Mouse (Mus musculus) erythroblast, embryonic 14.5 days (primary cell): ENCODE data around the gene Prkag2. TPM values are rescaled to one million over a fixed set of nuclear protein-coding genes. Genes with fewer than 3 reads are reported as not detected.

Source experiments
- H3K27me3 ChIP-seq: 2 replicates; pipeline ENCODE4 v1.6.1; 2012; ENCODE audit warnings: inconsistent platforms; ENCODE audit not compliant: control insufficient read depth
- H3K36me3 ChIP-seq: 2 replicates; pipeline ENCODE4 v1.6.1; 2012; ENCODE audit warnings: mild to moderate bottlenecking, inconsistent platforms; ENCODE audit not compliant: control insufficient read depth
- H3K4me1 ChIP-seq: 2 replicates; pipeline ENCODE4 v1.6.1; 2012; ENCODE audit warnings: inconsistent platforms; ENCODE audit not compliant: control insufficient read depth
- H3K4me3 ChIP-seq: replicated peaks from 2 replicates; pipeline ENCODE3; 2012; ENCODE audit warnings: moderate library complexity, mild to moderate bottlenecking, inconsistent platforms
- H3K9me3 ChIP-seq: 2 replicates; pipeline ENCODE4 v1.6.1; 2012; ENCODE audit warnings: low read length, inconsistent platforms, mixed read lengths; ENCODE audit not compliant: control insufficient read depth
- GATA1 ChIP-seq: IDR thresholded peaks from 2 replicates; pipeline ENCODE4 v1.6.1; 2012; ENCODE audit warnings: low read length, inconsistent platforms, mixed read lengths
- TAL1 ChIP-seq: IDR thresholded peaks from 3 replicates; pipeline ENCODE4 v1.6.1; 2012; ENCODE audit warnings: low read length, inconsistent platforms, mixed read lengths
- polyA plus RNA-seq: library from polyadenylated mRNA; stranded (reverse); fragments of >175 nt; gene quantifications from 2 replicates; pipeline ENCODE4 v1.2.3, GENCODE M21; 2012

Gene Prkag2
- polyA plus RNA-seq, 1 experiment: 0.07 TPM

DNA sequence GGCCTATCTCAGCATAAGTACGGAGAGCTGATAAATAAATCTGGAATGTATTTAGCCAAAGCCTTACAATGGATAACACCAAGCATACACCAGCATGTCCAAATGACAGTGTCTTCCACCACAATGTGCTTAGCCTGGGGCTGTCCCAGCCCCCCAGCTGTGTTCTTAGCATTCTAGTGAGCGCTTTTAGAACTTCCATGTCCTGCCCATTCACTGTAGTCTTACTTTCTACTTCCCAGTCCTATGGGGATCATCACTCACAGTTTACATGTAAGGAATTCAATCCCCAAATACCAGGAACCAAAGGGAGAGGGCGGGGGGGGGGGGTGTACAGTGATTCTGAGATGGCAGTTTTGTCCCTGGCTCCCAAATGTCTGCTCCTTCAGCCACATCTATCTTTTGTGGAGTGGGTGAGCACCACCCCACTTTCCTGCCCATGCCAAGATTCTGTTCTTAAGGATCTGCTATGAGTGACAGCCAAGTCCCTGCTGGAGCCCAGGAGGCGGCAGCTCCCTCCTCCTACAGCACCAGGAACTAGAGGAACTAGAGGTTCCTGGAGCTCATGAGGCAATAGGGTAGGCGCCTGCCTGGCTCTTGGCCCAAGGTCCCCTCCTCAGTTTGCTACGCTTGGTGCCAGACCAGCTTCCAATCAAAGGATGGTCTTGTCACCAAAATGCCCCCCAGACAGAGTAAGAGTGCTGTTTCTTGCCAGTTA, 11.0 kb downstream of the Prkag2 start:
- Histone ChIP-seq H3K4me1 (no peaks in the 10 kb centered on the region), H3K9me3 (no peaks in the 10 kb centered on the region), H3K4me3 (no peak overlapping the region), H3K27me3 (no peaks in the 10 kb centered on the region), H3K36me3 (no peaks in the 10 kb centered on the region)
- TF ChIP-seq TAL1: no peak

DNA sequence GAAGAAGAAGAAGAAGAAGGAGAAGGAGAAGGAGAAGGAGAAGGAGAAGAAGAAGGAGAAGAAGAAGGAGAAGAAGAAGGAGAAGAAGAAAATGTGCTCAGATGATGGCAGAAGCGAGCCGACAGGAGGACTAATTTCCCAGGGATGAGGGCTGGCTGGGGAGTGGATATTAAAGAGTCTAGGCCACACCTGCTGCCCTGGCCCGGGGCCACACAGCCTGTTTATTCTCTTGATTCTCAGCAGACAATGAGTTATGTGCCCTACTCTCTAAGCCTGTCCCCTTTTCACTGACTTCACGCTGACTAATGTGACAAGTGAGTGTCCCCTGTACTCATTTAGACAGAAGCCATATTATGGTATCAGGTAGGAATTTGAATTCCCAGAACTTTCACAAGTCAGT, 11.8 kb downstream of the Prkag2 start:
- Histone ChIP-seq H3K4me1 (no peaks in the 10 kb centered on the region), H3K27me3 (no peaks in the 10 kb centered on the region), H3K4me3 (no peak overlapping the region), H3K36me3 (no peaks in the 10 kb centered on the region), H3K9me3 (no peaks in the 10 kb centered on the region)
- TF ChIP-seq TAL1 (no peak), GATA1 (no peak)

DNA sequence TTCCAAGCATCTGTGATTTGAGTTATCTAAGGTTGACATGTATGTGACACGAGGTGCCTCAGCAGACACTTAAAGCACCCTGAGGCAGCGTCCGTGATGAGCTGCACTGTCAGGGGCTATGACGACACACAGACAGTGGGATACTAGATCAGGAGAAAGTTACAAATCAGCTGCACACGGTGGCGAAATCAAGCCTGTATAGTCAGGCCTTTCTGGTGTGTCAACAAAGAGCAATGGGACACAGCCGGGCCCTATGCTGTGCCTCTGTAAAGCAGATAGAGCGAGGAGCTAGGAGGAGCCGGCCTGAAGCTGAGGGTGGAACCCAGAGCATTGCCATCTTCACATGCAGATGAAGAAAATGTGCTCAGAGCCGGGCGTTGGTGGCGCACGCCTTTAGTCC, 12.3 kb downstream of the Prkag2 start:
- Histone ChIP-seq H3K4me1 (no peaks in the 10 kb centered on the region), H3K4me3 (no peak overlapping the region), H3K36me3 (no peaks in the 10 kb centered on the region), H3K27me3 (no peaks in the 10 kb centered on the region), H3K9me3 (no peaks in the 10 kb centered on the region)
- TF ChIP-seq TAL1 (no peak), GATA1 (no peak)

DNA sequence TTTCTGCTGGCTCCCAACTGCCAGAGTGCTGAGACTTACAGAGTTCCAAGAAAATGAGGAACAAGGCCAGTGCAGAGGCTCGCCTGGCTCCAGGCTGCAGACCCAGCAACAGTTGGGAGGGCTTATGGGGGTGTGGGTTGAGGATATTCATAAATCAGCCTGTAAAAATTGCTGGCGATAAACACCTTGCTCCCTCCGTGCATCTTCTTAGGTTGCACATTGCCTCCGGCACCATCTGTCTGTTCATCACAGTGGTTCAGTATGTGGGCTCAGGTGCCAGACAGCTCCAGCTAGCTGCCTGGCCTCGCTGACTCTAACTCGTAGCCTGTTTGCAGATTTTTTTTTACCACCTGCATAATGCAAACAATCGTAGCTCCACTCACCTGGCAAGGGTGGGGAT, 13.4 kb downstream of the Prkag2 start:
- Histone ChIP-seq H3K27me3 (no peaks in the 10 kb centered on the region), H3K4me1 (no peaks in the 10 kb centered on the region), H3K9me3 (no peaks in the 10 kb centered on the region), H3K4me3 (no peak overlapping the region), H3K36me3 (no peaks in the 10 kb centered on the region)
- no peak for TF ChIP-seq GATA1
- TF ChIP-seq TAL1: no peak

DNA sequence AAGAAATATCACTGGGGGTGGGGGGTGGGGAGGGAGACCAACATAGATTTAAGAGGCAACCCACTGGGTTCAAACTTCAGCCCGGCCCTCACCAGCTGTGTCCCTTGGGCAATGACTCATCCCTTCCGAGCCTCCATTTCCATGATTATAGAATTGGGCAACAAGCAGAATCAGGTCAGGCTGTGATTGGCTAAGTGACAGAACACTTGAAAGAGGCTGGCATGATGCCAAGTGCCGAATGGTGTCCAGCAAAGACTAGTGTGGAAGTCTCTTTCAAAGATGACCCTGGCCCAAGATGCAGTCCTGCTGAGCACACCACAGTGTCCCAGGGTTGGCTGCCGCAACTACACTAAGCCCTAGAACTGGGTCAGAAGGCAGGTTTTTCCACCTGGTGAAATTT, 14.2 kb downstream of the Prkag2 start:
- no peaks in the 10 kb centered on the region for H3K36me3 ChIP-seq
- TF ChIP-seq TAL1 (no peak), GATA1 (no peak)

DNA sequence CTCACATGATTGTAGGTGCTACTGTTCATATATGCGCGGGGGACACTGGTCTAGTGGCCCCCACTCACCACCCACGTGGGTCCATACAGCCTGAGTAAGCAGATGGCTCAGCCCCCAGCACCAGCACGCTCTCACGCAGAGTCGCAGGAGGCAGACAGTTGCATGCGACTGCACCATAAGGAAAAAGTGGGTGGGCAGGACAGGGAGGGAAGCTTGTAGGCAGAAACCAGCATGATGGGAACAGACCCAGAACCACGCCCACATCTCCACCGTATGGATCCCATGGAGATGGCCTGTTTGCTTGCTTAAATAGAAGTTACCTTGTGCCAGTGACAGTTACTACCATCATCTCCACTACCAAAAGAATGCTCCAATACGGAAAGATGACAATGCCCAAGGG, 15.3 kb downstream of the Prkag2 start:
- no peaks in the 10 kb centered on the region for H3K36me3 ChIP-seq
- H3K4me1 ChIP-seq: no peaks in the 10 kb centered on the region
- H3K27me3 ChIP-seq: no peaks in the 10 kb centered on the region
- H3K4me3 ChIP-seq: no peak overlapping the region
- no peaks in the 10 kb centered on the region for H3K9me3 ChIP-seq
- TF ChIP-seq GATA1 (no peak), TAL1 (no peak)

More for the DNA sequence above, 14.2 kb downstream of the Prkag2 start:
- H3K4me1 ChIP-seq: no peaks in the 10 kb centered on the region
- no peaks in the 10 kb centered on the region for H3K27me3 ChIP-seq
- H3K9me3 ChIP-seq: no peaks in the 10 kb centered on the region
- H3K4me3 ChIP-seq: no peak overlapping the region

DNA sequence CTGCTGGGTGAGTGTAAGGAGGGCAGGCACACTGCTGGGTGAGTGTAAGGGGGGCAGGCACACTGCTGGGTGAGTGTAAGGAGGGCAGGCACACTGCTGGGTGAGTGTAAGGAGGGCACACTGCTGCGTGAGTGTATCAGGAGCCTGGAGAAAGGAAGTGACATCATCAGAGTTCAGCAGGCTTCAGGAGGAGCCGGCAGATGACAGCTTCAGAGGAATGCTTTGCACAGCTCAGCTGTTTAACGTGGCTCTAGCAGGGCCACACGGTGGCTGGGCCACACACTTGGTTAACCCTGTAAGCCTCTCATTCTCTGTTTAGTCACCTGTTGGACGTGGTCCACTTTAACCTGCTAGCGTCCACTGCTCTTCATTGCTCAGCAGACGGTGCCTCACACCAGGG, 16.6 kb downstream of the Prkag2 start:
- Histone ChIP-seq H3K9me3 (no peaks in the 10 kb centered on the region), H3K4me3 (no peak overlapping the region), H3K36me3 (no peaks in the 10 kb centered on the region), H3K27me3 (no peaks in the 10 kb centered on the region), H3K4me1 (no peaks in the 10 kb centered on the region)
- TF ChIP-seq GATA1 (no peak), TAL1 (no peak)

DNA sequence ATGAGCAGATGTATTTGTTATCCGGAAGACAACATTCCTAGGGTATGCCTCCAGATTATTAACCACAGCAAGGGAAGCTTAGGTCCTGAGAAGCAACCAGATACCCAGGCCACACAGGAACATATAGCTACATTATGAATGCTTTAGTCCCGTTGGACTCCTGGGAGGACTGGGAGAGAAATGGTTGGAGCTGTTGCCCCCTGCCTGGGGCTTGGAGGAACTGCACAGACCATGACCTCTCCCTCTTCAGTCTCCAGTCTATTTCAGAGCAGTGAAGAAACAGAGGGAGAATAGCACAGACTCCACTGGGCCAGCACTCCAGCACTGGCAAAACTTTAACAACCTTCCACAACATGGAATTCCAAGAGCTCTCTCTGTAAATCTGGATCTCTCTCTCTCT, 17.9 kb downstream of the Prkag2 start:
- Histone ChIP-seq H3K36me3 (no peaks in the 10 kb centered on the region), H3K9me3 (no peaks in the 10 kb centered on the region), H3K4me3 (no peak overlapping the region), H3K27me3 (no peaks in the 10 kb centered on the region), H3K4me1 (no peaks in the 10 kb centered on the region)
- TF ChIP-seq GATA1: no peak
- TF ChIP-seq TAL1: no peak

DNA sequence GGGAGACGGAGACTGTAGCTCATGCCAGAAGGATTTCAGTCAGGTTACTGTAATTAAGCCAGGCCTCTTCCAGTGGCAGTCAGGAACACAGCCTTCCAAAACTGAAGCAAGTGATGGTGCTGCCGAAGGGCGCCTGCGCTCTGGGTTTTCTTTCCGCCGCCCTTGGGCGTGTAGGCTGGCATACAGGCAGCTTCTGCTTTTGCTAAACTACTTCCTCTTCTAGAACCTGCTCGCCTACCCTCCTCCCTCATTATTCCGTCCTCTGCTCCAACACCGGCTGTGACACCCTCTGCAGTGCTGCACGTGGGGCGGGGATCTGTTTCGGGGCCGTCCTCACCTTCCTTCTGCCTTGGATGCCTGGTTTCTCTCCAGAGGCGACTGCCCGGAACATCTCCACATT, 18.9 kb downstream of the Prkag2 start:
- Histone ChIP-seq H3K4me1 (no peaks in the 10 kb centered on the region), H3K36me3 (no peaks in the 10 kb centered on the region), H3K9me3 (peaks cover 2% of the 10 kb centered on the region; the same call in 1 of the 2 replicates), H3K4me3 (no peak overlapping the region), H3K27me3 (no peaks in the 10 kb centered on the region)
- TF ChIP-seq TAL1 (no peak), GATA1 (no peak)

DNA sequence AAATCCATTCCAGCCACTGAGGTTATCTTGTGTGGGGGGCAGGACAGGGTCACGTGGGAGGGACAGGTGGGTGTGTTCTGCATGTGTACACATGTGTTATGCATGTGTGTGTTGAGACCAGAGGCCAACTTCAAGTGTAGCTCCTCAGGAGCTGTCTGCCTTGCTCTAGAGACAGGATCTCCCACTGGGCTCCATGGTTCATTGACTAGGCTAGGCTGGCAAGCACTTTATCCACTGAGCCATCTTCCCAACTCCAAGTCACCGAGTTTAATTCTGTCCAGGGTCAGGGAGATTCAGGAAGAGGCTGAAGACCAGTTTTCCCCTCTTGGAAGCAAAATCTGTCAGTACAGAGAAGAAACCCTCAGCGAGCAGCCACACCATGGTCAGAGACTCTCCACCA, 19.4 kb downstream of the Prkag2 start:
- H3K36me3 ChIP-seq: no peaks in the 10 kb centered on the region
- no peak overlapping the region for H3K4me3 ChIP-seq
- TF ChIP-seq GATA1: no peak
- TF ChIP-seq TAL1: no peak
- no peaks in the 10 kb centered on the region for H3K27me3 ChIP-seq
- H3K4me1 ChIP-seq: no peaks in the 10 kb centered on the region
- peaks cover 2% of the 10 kb centered on the region; the same call in 1 of the 2 replicates for H3K9me3 ChIP-seq
